Mouse (Mus musculus) limb, embryonic 15.5 days (tissue): ENCODE results near the gene Dglucy. TPM values are rescaled to one million over a fixed set of nuclear protein-coding genes. Genes with fewer than 3 reads are reported as not detected.

Experiments
- ATAC-seq: fragments of 200-750 bp; cut with Nextera tagmentation; 2 replicates; pipeline ENCODE4 v1.8.0; 2017; ENCODE audit warnings: low read depth, moderate TSS enrichment; ENCODE audit not compliant: insufficient number of reproducible peaks, low FRiP score, low TSS enrichment
- H3K27ac ChIP-seq: fragments of 300-500 bp; sonication (generic); 2 replicates; pipeline ENCODE4 v1.5.1; 2015; ENCODE audit warnings: moderate library complexity, mild to moderate bottlenecking, inconsistent platforms
- H3K27me3 ChIP-seq: fragments of 300-500 bp; sonication (generic); 2 replicates; pipeline ENCODE4 v1.6.1; 2015; ENCODE audit warnings: inconsistent platforms
- H3K36me3 ChIP-seq: fragments of 300-500 bp; sonication (generic); 2 replicates; pipeline ENCODE4 v1.6.1; 2015; ENCODE audit warnings: inconsistent platforms
- H3K4me1 ChIP-seq: fragments of 300-500 bp; sonication (generic); 2 replicates; pipeline ENCODE4 v1.6.1; 2015; ENCODE audit warnings: inconsistent platforms
- H3K4me2 ChIP-seq: fragments of 300-500 bp; sonication (generic); 2 replicates; pipeline ENCODE4 v1.6.1; 2015; ENCODE audit warnings: mild to moderate bottlenecking, inconsistent platforms
- H3K4me3 ChIP-seq: fragments of 300-500 bp; sonication (generic); 2 replicates; pipeline ENCODE4 v1.5.1; 2015; ENCODE audit warnings: mild to moderate bottlenecking, inconsistent platforms
- H3K9ac ChIP-seq: fragments of 300-500 bp; sonication (generic); 2 replicates; pipeline ENCODE4 v1.6.1; 2015; ENCODE audit warnings: inconsistent platforms
- H3K9me3 ChIP-seq: fragments of 300-500 bp; sonication (generic); 2 replicates; pipeline ENCODE4 v1.6.1; 2016; ENCODE audit warnings: inconsistent platforms
- WGBS: fragments of 180-500 bp; shearing (Covaris S2); methylation state at CpG from one replicate; pipeline ENCODE4 v1.1.7; 2015; 5-methylcytosine and 5-hydroxymethylcytosine counted together
- polyA plus RNA-seq: library from polyadenylated mRNA; unstranded; fragments of >200 nt; fragmentation: Nextera tagmentation; extraction: Ambion mirVana; gene quantifications from 2 replicates; pipeline ENCODE4 v1.2.1, GENCODE M21; 2015

The Dglucy gene
- 2.6 and 3.1 TPM in 2 replicates for polyA plus RNA-seq

DNA sequence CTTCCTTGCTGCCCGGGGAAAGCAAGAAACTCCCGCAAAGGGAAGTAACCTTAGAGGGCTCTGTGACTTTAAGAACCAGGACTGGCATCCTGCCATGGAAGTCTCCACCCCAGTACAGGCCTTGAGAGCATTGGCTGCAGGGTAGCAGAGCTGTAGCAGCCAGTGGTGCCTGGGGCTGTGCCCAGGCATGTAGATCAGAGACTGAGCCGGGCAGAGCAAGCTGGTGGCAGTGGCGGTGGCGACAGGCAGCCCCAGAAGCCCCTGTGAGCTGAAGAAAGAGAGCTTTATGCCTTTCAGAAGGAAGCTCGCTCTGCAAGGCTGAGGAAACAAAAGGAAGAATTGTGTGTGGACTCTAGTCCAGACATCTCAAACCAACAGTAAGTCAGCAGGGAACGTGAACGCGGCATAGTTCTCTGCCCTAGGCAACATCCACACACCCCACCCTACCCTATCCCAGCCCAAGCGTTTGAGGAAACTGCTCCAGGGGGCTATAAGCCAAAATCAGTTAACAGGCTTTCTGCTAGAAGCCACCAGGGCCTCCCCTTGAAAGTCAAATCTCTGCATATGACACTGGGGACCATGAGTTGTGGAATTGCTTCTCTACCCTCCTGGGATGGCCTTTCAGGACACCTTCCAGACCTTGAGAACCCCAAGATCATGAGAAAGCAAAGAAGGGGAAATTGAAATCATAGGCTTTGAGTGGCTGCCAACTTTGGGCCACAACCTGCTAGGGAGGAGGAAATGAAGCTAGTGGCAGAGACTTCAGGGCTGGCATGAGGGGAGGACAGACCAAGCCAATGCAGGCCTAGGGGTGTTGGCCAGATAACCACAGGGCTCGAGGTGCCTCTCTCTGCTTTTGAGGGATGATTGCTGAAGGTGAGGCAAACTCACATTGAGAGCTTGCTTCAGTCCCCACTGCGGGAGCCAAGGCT lies at the start of gene Dglucy:
Gene Dglucy (plus strand): TSS at position 124 of the 932 bp plus-strand sequence.
- peak; percentile 86 for ATAC-seq

DNA sequence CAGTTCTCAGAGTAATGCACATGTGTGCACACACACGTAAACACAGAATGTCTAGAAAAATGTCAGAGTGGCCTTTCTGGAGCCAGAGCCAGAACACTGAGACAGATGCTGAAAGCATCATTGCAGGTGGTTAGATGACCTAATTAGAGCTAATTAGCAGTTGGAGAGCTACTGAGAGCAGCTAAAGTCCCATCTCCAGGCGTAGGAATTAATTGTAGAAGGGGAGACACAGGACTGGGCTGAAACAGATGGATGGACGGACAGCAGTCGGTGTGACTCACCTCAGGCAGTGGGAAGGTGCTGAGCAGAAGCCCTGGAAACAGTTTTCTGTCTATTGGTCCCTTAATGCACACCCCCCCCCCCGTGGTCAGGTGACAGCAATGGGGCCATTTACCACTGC lies 43.7 kb upstream of the Dglucy start:
- Histone ChIP-seq H3K9me3 (no peaks in the 10 kb centered on the region), H3K4me2 (no peak overlapping the region), H3K27ac (no peak overlapping the region), H3K4me3 (no peak overlapping the region), H3K9ac (no peak overlapping the region), H3K27me3 (no peaks in the 10 kb centered on the region), H3K36me3 (no peaks in the 10 kb centered on the region), H3K4me1 (no peaks in the 10 kb centered on the region)
- no peak for ATAC-seq
- 64% methylated on average over 5 of the region's 5 CpGs for WGBS

More for the DNA sequence above, at the start of gene Dglucy:
- Histone ChIP-seq H3K27me3 (no peaks in the 10 kb centered on the region), H3K9me3 (no peaks in the 10 kb centered on the region), H3K4me3 (peak within 1 kb of the TSS; percentile 39), H3K27ac (peak within 1 kb of the TSS; percentile 89), H3K4me2 (peak within 1 kb of the TSS; percentile 52), H3K36me3 (no peaks in the 10 kb centered on the region), H3K4me1 (peaks cover 23% of the 10 kb centered on the region), H3K9ac (peak within 1 kb of the TSS; percentile 11; the same call in 1 of the 2 replicates)
- 31% methylated on average over 12 of the region's 12 CpGs for WGBS

DNA sequence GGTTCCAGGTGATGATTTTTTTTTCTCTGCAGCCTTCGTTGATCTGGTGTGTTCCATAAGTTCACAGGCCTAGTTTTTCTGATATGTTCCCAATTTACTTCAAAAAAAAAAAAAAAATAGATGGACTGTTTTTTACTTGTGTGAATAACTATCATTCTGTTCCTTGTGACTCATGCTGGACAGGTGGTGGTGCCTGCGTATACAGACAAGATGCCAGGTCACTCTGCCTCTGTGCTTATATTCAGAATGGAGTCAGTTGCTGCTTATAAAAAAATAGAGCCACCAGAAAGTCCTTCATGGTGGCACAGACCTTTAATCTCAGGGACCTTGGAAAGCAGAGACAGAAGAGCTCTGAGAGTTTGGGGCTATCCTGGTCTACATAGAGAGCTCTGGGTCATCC lies 43.3 kb upstream of the Dglucy start:
- Histone ChIP-seq H3K4me1 (no peaks in the 10 kb centered on the region), H3K4me2 (no peak overlapping the region), H3K4me3 (no peak overlapping the region), H3K9ac (no peak overlapping the region), H3K36me3 (no peaks in the 10 kb centered on the region), H3K27me3 (no peaks in the 10 kb centered on the region), H3K9me3 (no peaks in the 10 kb centered on the region), H3K27ac (no peak overlapping the region)
- ATAC-seq, result no peak
- 58% methylated on average over 2 of the region's 2 CpGs for WGBS

DNA sequence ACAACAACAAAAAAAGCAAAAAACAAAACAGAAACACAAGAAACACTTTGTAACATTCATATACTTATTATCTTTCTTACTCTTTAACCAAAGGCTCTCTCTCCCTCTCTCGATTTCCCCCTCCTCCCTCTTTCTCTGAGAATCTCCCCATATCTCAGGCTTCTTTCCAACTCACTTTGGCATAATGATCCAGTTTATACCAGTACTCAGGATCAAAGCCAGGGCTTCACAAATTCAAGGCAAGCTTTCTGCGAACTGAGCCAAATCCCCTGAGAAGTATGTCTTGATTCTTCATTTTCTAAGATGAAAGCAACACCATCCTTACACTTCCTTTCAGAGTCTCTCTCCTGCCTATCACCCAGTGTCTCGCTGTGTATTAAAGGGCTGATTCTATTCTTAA lies 40.4 kb upstream of the Dglucy start:
- Histone ChIP-seq H3K27me3 (no peaks in the 10 kb centered on the region), H3K27ac (no peak overlapping the region), H3K9me3 (no peaks in the 10 kb centered on the region), H3K9ac (no peak overlapping the region), H3K36me3 (no peaks in the 10 kb centered on the region), H3K4me3 (no peak overlapping the region), H3K4me1 (no peaks in the 10 kb centered on the region), H3K4me2 (no peak overlapping the region)
- 71% methylated on average over 3 of the region's 3 CpGs for WGBS
- ATAC-seq, result no peak

DNA sequence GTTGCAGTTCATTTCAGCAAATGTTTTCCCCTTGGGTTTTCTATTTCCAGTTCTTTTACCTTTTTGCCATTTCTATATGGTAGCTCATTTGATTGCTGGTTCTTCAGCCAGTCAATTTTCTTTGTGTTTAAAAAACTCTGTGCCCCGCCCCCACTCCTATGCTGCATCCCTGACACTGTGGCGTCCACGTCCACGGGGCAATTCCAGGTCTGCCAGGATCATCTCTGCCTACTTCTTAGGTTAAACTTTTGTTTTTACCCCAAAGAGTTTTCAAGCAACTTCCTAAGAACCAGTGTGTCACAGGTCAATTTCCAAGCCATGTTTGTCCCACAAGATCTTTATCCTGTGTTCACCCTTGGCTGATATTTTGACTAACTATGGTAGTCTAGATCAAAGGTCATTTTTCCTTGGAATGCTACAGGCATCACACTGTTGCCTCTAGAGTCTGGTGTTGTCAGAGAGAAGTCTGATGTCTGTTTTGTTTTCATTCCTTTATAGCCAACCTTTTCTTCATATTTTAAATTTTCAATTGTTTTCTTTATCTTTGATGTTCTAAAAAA lies 39.8 kb upstream of the Dglucy start:
- H3K27ac ChIP-seq, result no peak overlapping the region
- H3K4me1 ChIP-seq, result no peaks in the 10 kb centered on the region
- no peak overlapping the region for H3K9ac ChIP-seq
- no peak overlapping the region for H3K4me2 ChIP-seq
- no peak overlapping the region for H3K4me3 ChIP-seq
- no peaks in the 10 kb centered on the region for H3K27me3 ChIP-seq
- 75% methylated on average over 4 of the region's 4 CpGs for WGBS
- no peaks in the 10 kb centered on the region for H3K9me3 ChIP-seq
- no peak for ATAC-seq
- H3K36me3 ChIP-seq, result no peaks in the 10 kb centered on the region

DNA sequence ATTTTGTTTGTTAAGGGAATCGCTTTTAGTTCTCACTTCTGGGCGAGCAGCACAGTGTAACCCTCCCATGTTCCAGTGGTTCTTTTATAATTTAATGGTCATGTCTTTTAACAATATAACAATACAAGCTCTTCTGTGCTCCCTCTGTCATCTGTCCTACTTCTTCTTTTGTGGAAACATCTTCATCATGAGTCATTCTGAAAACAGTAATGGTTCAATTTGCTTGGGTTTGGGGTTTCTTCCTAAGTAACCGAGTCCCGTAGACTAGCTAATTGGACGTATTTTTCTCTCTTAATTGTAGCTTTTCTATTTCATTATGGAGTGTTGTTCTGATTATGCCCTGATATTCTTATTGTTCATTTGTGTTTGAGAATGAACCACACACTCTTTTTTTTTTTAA lies 38.5 kb upstream of the Dglucy start:
- no peak overlapping the region for H3K4me2 ChIP-seq
- no peaks in the 10 kb centered on the region for H3K27me3 ChIP-seq
- 83% methylated on average over 5 of the region's 5 CpGs for WGBS
- H3K4me1 ChIP-seq, result no peaks in the 10 kb centered on the region
- H3K9ac ChIP-seq, result no peak overlapping the region
- no peak for ATAC-seq
- no peak overlapping the region for H3K4me3 ChIP-seq
- no peaks in the 10 kb centered on the region for H3K36me3 ChIP-seq
- no peak overlapping the region for H3K27ac ChIP-seq
- no peaks in the 10 kb centered on the region for H3K9me3 ChIP-seq

DNA sequence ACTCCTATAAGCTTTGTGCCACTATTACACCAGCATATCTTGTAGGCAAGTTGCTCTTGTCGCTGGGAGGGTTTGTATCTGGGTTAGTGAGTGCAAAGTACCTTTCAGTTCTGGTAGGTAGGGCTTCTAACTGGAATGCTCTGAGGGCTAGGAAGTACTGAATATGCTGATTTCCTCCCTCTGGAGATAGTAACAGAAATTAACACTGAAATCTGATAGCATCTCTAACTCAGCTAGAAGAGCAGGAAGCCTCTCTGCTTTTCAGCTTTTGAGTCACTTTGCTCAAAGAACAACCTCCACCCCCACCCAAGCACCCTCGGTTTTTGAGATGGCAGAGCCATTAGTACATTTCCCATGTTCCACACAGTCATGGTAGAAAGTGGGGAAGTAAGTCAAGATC lies 36.4 kb upstream of the Dglucy start:
- no peak for ATAC-seq
- Histone ChIP-seq H3K36me3 (no peaks in the 10 kb centered on the region), H3K27me3 (no peaks in the 10 kb centered on the region), H3K27ac (no peak overlapping the region), H3K4me3 (no peak overlapping the region), H3K4me2 (no peak overlapping the region), H3K4me1 (no peaks in the 10 kb centered on the region), H3K9me3 (no peaks in the 10 kb centered on the region), H3K9ac (no peak overlapping the region)
- WGBS, result 63% methylated on average over 2 of the region's 2 CpGs

DNA sequence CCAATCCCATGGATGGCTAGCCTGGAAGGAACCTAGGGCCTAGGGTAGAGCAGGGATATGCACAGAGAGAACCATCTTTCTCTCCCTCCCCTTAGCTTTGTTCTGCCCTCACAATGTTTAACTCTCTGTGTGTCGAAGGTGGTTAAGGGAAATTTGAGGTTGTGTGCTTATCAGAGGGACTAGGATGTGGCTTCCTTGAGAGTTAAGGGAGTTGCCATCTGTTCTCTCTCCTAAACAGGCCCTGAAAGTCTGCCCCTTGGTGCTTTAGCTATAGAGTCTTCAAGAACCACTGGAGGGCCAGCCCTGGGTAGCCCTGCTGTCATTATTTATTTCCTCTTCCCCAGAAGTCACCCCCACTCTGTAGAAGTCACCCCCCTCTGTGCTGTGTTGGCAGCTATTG lies 25.9 kb upstream of the Dglucy start:
- no peaks in the 10 kb centered on the region for H3K36me3 ChIP-seq
- H3K27ac ChIP-seq, result no peak overlapping the region
- H3K4me2 ChIP-seq, result no peak overlapping the region
- H3K9ac ChIP-seq, result no peak overlapping the region
- H3K4me3 ChIP-seq, result no peak overlapping the region
- WGBS, result 50% methylated on average over 1 of the region's 1 CpGs
- no peaks in the 10 kb centered on the region for H3K9me3 ChIP-seq
- ATAC-seq, result no peak
- H3K4me1 ChIP-seq, result no peaks in the 10 kb centered on the region
- H3K27me3 ChIP-seq, result no peaks in the 10 kb centered on the region

DNA sequence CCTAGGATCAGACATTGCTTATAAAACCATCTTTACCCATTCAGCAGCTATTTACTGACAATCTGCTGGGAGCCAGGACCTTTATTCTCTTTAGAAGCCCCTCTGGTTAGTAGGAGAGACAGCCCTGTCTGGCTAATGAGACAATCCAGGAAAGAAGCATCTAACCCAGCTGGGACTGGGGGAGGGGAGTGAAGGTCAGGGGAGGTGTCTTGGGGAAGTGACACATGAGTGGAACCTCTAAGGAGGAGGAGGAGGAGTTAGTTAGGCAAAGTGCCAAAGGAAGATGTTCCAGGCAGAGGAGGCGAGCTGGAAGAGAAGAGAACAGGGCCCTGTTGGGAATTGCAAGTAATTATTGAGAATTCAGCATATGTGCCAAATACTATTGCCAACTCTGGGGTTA lies 25.1 kb upstream of the Dglucy start:
- H3K36me3 ChIP-seq, result no peaks in the 10 kb centered on the region
- 67% methylated on average over 1 of the region's 1 CpGs for WGBS
- H3K4me2 ChIP-seq, result no peak overlapping the region

DNA sequence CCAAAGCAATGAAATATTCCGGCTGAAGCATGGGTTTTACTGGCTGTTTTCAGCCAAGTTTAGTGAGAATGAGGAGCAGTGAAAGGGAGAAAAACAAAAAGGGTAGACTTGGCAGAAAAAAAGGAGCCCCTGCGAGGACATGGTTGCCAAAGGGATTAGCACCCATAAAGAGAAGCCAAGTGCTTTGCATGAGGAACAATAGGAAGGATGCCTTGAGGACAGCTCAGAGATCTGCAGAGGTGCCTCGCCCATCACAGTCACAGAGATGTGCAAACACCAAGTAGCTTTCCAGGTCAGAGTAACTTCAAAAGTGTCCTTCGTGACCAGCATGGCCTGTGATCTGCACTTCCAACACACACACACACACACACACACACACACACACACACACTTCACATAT lies 21.4 kb upstream of the Dglucy start:
- H3K9ac ChIP-seq, result no peak overlapping the region
- H3K4me3 ChIP-seq, result no peak overlapping the region
- 0 out of 2 replicates have a peak, but pooled peaks have one; percentile 4 for ATAC-seq
- no peaks in the 10 kb centered on the region for H3K27me3 ChIP-seq
- H3K4me1 ChIP-seq, result no peaks in the 10 kb centered on the region
- WGBS, result 50% methylated on average over 4 of the region's 4 CpGs
- H3K4me2 ChIP-seq, result no peak overlapping the region
- no peaks in the 10 kb centered on the region for H3K9me3 ChIP-seq
- no peak overlapping the region for H3K27ac ChIP-seq
- H3K36me3 ChIP-seq, result no peaks in the 10 kb centered on the region

More for the DNA sequence above, 25.1 kb upstream of the Dglucy start:
- no peak overlapping the region for H3K9ac ChIP-seq
- no peaks in the 10 kb centered on the region for H3K4me1 ChIP-seq
- H3K9me3 ChIP-seq, result no peaks in the 10 kb centered on the region
- H3K27ac ChIP-seq, result no peak overlapping the region
- no peak for ATAC-seq
- H3K4me3 ChIP-seq, result no peak overlapping the region
- H3K27me3 ChIP-seq, result no peaks in the 10 kb centered on the region

DNA sequence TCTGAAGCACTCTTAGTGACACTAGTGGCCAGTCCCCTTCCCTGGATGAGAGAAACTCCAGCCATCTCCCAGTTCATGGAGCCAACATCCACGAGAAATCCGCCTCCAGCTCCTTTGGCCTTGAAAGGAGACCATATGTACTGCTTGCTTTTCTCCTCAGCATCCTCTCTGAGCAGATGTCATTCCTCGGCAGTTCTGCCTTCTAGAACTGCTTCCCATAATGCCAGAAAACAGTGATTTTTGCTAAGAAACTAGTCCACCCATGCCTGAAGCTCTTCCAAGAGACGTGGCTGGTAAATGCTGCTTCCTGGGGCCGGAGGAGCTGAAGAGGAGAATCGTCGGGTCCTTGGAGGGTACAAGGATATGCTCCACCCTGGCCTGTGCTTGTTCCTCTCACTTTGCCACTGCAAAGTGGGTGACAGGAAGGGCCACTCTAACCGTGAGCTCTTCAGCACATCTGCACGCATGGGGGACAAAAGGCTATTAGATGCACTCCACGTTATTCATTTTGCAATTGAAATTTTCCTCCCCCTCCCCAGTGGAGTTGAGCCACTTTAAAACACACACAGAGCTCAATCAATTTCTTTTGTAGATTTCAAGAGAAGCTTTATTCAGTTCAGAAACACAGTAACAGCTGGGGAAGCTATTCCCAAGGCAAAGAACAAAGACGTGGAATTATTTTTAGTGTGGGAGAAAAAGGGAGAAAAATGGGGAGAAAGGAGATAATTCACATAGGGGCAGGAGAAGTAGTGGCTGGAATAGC lies 16.0 kb upstream of the Dglucy start:
- H3K9ac ChIP-seq, result no peak overlapping the region
- H3K4me3 ChIP-seq, result no peak overlapping the region
- no peaks in the 10 kb centered on the region for H3K4me1 ChIP-seq
- H3K36me3 ChIP-seq, result no peaks in the 10 kb centered on the region
- H3K27me3 ChIP-seq, result no peaks in the 10 kb centered on the region
- 62% methylated on average over 11 of the region's 11 CpGs for WGBS
- no peak overlapping the region for H3K27ac ChIP-seq
- no peaks in the 10 kb centered on the region for H3K9me3 ChIP-seq
- H3K4me2 ChIP-seq, result no peak overlapping the region
- ATAC-seq, result no peak
